Mouse (Mus musculus) B cell, adult 2 months (primary cell): ENCODE measurements around the gene Msmp.
"Not testable (repeated sequence)": the region's sequence is repeated elsewhere in the genome, so short reads cannot be mapped to it uniquely, and the experiment has no call there.

Source experiments
- DNase-seq, 2 experiments: peaks; one replicate each; pipeline ENCODE4 v3.0.0; 2022

Gene Msmp

DNA sequence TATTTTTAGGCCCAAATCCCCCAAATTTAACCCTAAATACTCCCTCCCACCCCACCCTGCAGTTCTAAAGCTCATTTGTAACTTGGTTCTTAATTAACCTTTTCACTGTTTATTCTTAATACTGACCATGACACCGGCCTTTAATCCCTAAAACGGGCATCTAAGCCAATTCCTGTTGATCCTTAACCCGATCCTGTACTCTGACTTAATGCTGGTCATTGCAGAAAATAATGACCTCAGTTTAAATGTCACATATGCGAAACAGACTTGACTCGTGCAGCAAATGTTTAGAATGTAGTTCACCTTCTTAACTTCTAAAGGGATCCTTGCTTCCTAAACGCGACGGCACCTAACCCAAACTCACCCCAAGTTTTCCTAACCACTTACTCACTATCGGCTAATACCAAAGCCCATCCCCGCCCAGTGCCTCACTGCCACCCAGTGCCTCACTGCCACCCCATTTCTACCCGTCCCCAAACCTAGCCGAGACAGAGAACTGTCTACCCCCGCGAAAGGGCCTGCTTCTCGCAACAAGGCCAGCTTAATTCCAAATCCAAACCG lies 22.8 kb downstream of the Msmp start:
- DNase-seq, result no peak

DNA sequence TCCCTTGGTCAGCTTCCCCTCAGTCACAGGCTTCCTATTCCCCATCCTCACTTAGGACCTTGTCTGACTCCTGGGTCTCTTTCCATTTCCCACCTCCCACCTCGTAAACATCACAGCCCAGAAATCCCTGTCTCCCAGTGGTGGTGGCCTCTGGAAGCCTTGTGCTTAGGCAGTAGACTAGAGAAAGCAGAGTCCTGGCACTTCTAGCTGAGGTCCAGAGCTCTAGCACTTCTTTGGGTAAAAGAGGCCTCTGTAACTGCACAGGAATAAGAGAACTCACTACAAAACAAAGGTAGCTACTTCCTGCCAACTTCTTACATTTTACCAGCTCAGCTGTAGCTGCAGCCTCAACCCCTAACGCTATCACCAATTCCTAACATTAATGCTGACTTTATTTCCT lies 23.3 kb downstream of the Msmp start:
- no peak for DNase-seq

DNA sequence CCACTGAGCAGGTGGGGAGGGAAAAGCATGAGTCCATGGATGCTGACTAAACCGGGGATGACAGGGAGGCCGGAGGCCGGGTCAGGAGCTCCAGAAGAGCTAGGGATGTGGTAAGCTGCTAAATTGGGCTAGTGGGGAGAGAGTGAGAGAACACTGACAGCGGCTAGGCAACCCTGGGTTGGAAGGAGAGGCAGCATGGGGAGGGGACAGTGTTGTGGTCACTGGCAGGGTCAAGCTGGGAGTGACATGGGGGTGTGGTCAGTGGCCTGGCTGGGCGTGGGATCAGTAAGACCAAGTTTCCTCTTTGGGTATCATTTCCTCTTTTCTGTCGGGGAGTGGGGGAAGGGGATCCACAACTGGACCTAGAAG lies 24.1 kb downstream of the Msmp start:
- DNase-seq, result peak in 1 of 2 experiments; percentile 38

DNA sequence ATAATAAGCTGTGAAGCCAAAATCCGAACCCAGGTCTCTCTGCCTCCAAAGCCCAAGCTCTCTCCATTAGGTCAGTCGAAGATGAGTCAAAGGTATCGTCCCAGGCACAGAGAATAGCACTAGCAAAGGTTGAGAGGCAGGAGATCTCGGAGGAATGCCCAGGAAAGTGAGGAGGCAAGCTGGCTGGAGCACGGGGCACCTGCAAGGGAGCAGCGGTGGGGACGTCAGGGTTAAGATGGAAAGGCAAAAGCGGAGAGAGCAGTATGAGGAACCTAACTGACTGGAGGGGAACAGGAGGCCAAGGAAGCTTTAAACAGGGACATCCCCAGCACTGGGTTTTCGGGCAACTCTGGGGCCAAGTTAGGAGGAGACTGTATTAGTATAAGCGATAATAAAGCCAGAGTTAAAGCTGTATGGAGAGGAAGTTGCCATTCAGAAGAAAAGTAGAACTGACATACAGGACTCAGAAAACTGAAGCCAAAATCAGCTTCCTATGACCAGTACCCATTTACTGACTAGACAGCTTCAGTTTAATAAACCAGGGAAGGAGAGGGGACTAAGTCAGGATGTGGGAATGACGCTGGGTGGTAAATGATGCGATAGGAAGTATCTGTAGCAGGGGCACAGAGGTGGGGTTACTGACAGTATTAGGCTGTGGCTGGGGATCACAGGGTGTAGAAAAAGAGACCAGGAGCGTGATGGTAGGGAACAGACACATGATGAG lies 24.6 kb downstream of the Msmp start:
- no peak for DNase-seq

DNA sequence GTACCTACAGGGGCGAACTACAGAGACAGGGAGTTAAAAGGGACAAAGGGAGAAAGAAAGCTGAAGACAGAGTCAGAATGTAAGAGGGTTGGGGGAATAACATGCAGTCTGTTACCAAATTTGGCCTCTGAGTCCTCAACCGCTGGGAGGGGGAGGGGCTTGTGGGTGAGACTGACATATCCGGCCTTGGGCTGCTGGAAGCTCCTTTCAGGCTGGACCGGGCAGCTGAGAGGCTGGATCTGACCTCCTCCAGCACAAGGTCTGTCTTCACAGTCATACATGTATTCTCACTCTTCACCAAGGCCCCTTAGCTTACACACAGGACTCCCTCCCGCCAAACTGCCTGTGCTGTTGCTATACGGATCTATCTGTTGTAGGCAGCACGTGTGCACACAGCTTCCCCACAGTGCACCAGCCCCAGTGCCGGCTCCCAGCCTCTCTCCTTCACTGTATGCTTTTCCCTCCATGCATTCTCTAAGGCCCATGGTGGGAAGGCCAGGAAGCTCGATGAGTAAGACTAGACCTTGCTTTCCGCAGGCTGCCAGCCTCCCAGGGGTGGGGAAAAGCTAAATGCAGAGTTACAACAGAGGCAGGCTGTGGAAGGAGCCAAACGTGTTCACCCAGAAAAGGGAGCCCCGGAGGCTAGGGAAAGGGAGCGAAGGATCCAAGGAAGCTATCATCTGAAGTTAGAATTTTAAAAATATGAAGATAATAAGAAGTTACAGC lies 25.5 kb downstream of the Msmp start:
- DNase-seq, result peak; percentile 65 to 66

DNA sequence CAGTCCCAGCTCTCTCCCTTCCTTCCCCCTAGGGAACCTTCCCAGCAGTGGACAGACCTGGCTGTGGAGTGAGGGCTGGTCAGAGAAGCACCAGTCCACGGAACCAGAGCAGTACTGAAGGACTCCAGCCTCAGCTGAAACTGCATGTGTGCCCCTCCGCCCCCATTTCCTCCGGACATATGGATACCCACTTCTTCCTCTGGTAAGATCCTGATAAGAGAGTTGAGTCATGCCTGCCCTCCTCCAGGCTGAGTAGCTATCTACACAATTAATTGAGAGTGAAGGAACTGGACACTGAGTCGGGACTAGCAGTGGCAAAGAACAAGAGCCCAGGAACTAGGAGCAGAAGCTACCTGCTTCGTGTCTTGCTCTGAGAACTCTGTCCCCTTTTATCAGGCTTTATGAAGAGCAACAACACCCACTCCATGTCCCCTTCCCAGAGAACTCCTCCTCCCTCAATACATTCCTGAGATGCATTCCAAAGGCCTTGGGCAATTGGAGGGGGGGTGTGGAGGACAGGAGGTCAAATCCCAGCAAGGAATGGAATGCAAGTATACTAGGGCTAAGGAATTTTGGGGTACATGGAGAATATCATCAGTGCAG lies 26.2 kb downstream of the Msmp start:
- no peak for DNase-seq

DNA sequence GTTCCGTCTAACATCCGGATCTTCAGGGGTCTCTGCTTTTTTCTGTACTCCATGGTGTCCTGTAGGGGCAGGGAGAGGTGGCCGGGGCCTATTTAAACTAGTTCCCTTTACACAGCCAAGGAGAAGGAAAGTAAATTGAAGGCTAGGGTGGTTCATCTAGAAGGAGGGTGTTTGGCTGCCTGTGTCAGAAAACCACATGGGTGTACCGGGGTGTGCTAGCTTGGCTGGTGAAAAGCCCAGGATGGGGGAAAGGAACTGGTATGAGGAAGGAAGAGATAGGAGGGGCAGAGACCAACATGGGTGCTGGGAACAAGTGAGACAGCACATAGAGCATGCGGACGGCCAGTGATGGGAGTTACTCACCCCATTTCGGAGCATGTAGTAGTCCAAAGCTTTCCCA lies 28.4 kb downstream of the Msmp start:
- no peak for DNase-seq

DNA sequence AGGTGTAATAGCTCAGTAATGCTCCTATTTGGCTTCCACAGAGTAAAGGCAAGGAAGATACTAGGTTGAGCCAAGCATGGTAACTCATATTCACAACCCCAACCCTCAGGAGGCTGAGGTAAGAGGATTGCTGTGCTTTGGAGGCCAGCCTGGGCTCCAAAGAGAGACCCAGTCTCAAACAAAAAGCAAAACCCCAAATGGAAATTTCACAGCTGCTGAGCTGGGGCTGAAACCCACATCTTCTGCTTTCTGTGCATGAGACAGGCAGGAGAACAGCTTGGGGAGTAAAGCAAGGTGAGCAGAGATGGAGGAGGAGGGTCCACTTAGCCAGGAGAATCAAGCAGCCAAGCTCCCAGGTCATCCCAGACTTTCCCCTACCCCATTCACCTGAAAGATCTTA lies 30.4 kb downstream of the Msmp start:
- DNase-seq, result no peak

DNA sequence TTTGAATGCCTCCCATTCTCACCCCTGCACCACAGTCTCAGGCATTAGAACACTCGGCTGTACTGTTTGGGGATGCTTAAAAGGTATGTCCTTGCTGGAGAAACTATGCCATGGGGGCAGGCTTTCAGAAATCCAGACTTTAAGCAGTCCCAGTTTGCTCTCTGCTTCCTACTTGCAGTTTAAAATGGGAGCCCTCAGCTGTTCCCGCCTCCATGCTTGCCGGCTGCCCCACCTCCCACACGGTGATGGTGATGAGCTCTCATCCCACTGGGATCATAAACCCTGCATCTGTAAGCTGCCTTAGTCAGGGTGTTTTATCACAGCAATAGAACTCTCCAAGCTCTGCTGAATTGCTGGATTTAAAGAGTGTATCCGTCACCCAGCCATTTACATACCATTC lies 31.9 kb downstream of the Msmp start:
- DNase-seq, result no peak

DNA sequence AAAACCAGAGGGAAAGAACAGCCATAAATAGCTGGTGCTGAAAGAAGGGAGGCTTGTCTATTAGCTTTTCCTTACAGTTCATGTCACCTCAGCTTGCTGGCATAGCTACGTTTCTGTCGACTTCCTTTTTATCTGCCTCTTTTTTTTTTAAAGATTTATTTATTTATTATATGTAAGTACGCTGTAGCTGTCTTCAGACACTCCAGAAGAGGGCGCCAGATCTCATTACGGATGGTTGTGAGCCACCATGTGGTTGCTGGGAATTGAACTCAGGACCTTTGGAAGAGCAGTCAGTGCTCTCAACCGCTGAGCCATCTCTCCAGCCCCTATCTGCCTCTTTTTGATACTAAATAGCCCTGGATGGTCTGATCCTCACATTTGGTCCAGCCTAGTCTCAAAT lies 32.4 kb downstream of the Msmp start:
- DNase-seq, result not testable (repeated sequence)

DNA sequence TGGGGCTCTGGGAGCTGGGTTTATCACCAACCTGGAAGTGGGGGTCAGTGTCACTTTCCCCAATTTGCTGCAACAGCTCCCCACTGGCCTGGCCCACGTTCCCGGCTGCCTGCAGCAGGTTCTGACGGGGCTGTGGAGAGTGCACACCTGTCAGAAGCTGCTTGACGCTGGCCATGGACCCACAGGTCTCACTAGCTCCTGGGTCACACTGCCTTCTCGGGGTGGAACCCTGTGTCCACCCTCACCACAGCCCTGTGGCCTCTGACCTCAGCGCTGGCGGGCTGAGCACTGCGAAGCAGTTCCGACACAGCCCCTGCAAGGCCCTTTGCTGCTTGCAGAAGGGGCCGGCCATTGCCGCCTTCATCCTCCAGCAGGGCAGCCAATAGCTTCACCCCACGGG lies 35.2 kb downstream of the Msmp start:
- no peak for DNase-seq

DNA sequence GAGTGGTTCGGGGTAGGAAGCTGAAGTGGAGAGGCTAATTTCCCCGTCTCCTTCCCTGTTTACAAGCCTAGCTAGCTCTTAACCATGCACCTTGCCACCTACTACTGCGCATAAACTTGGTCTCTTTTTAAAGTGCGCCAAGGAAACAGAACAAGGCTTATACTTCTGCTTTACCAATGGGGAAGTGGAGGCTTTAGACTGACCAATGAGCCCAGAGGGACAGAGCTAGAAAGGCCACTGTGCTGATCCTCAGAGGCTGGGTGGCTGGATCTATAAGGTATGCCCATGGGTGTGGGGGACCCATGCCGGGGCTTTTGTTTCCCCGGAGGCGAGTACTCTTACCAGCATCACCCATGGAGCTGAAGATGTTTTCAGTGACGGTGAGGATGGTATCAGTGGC lies 37.1 kb downstream of the Msmp start:
- DNase-seq, result no peak

DNA sequence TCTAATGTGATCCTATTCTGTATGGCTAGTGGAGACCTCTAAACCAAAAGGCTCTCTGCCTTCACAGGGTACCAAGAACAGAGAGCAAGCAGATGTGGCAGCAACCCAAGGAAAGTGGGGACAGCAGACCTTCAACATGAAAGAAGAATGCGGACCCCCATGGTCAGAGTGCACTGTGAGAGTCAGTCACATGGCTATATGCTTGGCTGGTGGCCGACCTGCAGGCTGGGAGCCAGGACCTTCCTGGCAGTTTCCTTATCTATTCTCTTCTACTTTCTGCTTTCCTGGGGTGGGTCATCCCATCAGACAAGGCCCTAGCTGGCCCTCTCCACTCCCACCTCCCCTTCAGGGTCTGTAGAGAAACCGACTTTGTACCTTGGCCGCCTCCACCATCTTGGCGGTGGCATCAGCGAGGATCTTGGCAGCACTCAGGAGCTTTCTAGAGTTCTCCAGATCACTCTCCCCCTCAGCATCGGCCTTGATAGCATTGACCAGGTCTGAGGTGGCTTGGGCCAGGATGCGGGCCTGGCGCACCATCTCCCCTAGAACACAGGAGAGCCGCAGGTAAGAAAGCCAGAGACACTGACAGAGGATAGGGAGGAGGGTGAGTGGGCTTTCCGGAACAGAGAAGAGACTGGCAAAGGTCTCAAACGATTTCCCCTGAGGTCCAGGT lies 37.8 kb downstream of the Msmp start:
- DNase-seq, result no peak

DNA sequence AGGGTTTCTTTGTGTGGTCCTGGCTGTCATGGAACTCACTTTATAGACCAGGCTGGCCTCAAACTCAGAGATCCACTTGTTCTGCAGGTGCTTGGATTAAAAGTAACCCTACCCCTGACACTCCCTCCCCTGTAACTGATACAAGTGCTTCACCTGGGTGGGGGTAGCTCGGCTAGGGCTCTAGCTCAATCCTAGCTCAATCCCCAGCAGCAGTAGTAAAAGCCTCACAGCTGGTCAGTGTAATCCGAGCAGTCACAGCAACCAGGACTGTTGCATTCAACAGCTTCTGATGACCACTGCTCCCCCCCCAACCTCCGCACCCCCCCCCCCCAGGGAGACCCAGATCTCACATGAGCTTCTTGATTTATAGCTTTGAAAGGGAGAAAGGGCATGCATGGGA lies 42.2 kb downstream of the Msmp start:
- DNase-seq, result no peak

DNA sequence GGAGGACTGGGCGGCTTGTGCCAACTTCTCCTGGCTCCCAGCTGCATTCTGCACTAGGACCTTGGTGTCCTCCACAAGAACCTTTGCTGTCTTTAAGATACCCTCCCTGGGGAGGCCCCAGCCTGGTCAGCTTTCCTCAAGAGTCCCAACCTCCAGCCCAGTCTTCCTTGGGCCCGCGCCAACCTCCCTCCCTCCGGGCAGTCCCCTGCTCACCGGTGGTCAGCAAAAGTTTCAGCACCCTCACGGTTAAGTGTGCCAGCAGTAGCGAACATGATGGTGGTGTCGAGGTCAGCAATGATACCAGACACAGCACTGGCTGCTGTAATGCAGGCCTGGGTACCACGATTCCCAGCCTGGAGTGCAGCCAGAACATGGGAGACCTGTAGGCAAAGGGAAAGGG lies 48.3 kb downstream of the Msmp start:
- no peak for DNase-seq

DNA sequence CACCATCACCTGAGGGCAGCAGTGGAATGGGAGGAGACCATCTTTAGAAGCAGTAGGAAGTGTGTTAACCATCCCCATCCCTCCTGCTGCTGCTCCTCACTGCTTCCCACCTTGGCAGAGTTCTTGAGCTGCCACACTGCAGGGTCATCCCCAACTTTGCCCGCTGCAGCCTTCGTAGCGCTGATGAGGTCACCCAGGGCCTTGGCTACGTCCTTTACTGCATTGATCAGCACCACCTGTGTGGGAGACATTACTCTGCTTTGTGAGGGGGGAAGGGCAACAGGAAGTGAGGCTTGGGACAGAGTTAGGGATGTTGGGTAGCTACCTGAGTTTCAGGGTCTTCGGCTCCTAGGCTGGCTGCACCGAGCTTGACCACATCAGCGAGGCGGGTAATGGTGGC lies 48.7 kb downstream of the Msmp start:
- DNase-seq, result no peak

DNA sequence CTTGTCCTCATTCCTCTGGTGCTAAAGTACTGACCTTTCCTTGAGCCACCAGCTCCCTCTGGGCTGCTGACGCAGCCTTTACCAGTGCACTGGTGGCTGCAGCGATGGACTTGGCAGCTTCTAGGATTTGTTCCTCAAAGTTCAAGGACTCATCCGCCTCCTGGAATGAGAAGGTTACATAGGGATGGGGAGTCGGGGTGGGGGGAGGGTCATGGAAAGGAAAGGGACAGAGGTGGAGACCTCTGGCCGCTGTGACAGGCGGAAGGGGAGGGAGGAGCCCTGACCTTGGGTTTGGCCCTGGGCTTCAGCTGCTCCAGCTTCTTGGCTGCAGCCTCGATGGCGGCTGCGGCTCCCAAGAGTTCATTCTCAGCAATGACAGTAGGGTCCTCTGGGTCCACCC lies 51.0 kb downstream of the Msmp start:
- DNase-seq, result no peak
